Mouse (Mus musculus): ENCODE results near the gene Fbxw9. TPM values are rescaled to one million over a fixed set of nuclear protein-coding genes. Genes with fewer than 3 reads are reported as not detected.

The Fbxw9 gene
- polyA plus RNA-seq, 1 experiment: 26.8 TPM

DNA sequence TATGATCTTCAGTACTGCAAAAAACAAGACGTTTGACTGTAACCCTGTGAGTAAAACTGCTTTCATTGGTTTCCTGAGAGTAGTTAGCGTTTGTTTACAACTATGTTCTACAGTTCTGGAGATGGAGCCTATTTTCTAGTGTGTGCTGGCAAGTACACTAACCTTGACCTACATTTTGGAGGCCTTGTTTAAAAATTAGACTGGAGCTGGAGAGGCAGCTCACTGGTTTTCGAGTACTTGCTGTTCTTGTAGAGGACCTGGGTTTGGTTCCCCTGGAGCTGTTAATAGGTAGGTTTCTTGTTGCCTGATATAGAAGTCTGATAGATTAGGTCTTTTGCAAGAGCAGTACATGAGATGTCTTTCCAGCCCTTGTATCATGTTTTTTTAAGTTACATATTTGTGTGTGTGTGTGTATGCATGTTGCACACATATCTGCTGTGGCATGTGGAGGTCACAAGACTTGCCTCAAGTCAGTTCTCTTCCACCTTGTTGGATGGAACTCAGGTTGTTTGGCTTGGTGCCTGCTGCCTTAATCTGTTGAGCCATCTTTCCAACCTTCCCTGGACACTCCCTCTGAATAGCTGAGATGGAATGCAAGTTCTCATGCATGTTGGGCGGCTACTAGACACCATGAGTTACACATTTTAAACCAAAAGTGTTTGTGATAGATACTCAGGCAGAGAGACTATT lies 27.1 kb upstream of the Fbxw9 start:
- Histone ChIP-seq H3ac (ENCODE audit: control insufficient read depth, insufficient read length) (no peak overlapping the region), H3K4me3 (no peak overlapping the region), H3K27me3 (ENCODE audit: control insufficient read depth, insufficient read depth, insufficient read length) (no peaks in the 10 kb centered on the region), H3K79me2 (ENCODE audit: control insufficient read depth, insufficient read depth) (peaks cover 41% of the 10 kb centered on the region), H3K4me2 (ENCODE audit: low read depth) (no peak overlapping the region), H3K36me3 (ENCODE audit: control insufficient read depth, insufficient read depth) (peaks cover 25% of the 10 kb centered on the region)
- TF ChIP-seq REST (IDR thresholded peaks at IDR 0.05; ENCODE audit: insufficient read depth, insufficient read length) (no peak), TCF3 (IDR thresholded peaks at IDR 0.05; ENCODE audit: insufficient read length, low read depth) (no peak)

- H3K36me3 ChIP-seq (ENCODE audit: control insufficient read depth, insufficient read depth): peaks cover 25% of the 10 kb centered on the region
- no peak overlapping the region for H3K4me2 ChIP-seq (ENCODE audit: low read depth)
- no peak overlapping the region for H3ac ChIP-seq (ENCODE audit: control insufficient read depth, insufficient read length)
- no peaks in the 10 kb centered on the region for H3K27me3 ChIP-seq (ENCODE audit: control insufficient read depth, insufficient read depth, insufficient read length)
- H3K4me3 ChIP-seq: no peak overlapping the region
- peaks cover 41% of the 10 kb centered on the region for H3K79me2 ChIP-seq (ENCODE audit: control insufficient read depth, insufficient read depth)
- no peak for TF ChIP-seq POLR2AphosphoS2 (IDR thresholded peaks at IDR 0.05; ENCODE audit: insufficient read length, low read depth)
- TF ChIP-seq POLR2A (IDR thresholded peaks at IDR 0.05; ENCODE audit: insufficient read length, low read depth): no peak
- TF ChIP-seq MYOG (IDR thresholded peaks at IDR 0.05; ENCODE audit: control insufficient read depth in 1 of 3, insufficient read depth in 1 of 3, insufficient read length in 2 of 3, low read depth in 2 of 3): no peak
- no peak for TF ChIP-seq TCF12 (IDR thresholded peaks at IDR 0.05; ENCODE audit: insufficient read depth, poor library complexity, severe bottlenecking)
- no peak for TF ChIP-seq SRF (IDR thresholded peaks at IDR 0.05; ENCODE audit: control insufficient read depth, insufficient read length, low read depth)
- no peak for TF ChIP-seq E2F4 (IDR thresholded peaks at IDR 0.05; ENCODE audit: insufficient read depth)
- no peak for TF ChIP-seq CEBPB (IDR thresholded peaks at IDR 0.05; ENCODE audit: insufficient read depth, poor library complexity, severe bottlenecking)
- no peak for TF ChIP-seq REST (IDR thresholded peaks at IDR 0.05; ENCODE audit: insufficient read depth, insufficient read length)
- TF ChIP-seq TCF3 (IDR thresholded peaks at IDR 0.05; ENCODE audit: insufficient read length, low read depth): no peak
- no peak for TF ChIP-seq MYOD1 (IDR thresholded peaks at IDR 0.05; ENCODE audit: control insufficient read depth in 1 of 3, insufficient read length in 2 of 3, low read depth in 2 of 3)
- TF ChIP-seq MAX (IDR thresholded peaks at IDR 0.05; ENCODE audit: low read depth): no peak
- TF ChIP-seq USF1 (IDR thresholded peaks at IDR 0.05; ENCODE audit: low read depth): no peak
Observed at GRCm38 (mm10) chr8:85033867-85034266, 26.0 kb upstream of the Fbxw9 start.

- Histone ChIP-seq H3K36me3 (ENCODE audit: control insufficient read depth, insufficient read depth) (peaks cover 25% of the 10 kb centered on the region), H3K4me2 (ENCODE audit: low read depth) (peak overlapping the region; percentile 94), H3ac (ENCODE audit: control insufficient read depth, insufficient read length) (no peak overlapping the region), H3K27me3 (ENCODE audit: control insufficient read depth, insufficient read depth, insufficient read length) (no peaks in the 10 kb centered on the region), H3K79me2 (ENCODE audit: control insufficient read depth, insufficient read depth) (peaks cover 41% of the 10 kb centered on the region), H3K4me3 (no peak overlapping the region)
- TF ChIP-seq TCF12 (IDR thresholded peaks at IDR 0.05; ENCODE audit: insufficient read depth, poor library complexity, severe bottlenecking) (no peak), POLR2AphosphoS2 (IDR thresholded peaks at IDR 0.05; ENCODE audit: insufficient read length, low read depth) (peak; percentile 64)
Observed at GRCm38 (mm10) chr8:85034764-85035163, 25.1 kb upstream of the Fbxw9 start.

DNA sequence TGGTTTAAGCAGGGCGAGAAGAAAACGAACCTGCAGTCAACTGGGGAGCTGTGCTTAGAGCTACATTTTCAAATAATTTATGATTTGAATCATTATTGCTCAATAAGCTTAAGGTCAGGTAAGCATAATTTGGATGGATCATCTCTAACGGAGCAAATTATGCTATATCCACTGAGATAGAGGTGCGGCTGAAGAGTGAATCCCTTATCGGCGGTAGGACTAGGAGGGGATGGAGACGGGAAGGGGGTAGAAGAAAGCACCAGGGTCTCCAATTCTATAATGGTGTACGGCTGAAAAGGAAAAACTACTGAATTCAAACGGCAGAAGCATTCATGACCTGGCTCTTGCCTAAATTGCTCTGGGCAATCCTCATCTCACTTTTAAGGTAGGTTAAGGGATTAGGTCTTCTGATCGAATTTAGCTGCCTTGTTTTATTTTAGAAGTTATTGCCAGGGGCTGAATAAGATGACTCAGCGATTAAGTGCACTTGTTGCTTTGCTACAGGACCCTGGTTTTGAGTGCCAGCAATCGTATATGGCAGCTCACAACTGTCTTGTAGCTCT lies 24.6 kb upstream of the Fbxw9 start:
- TF ChIP-seq SRF (IDR thresholded peaks at IDR 0.05; ENCODE audit: control insufficient read depth, insufficient read length, low read depth): no peak
- H3K36me3 ChIP-seq (ENCODE audit: control insufficient read depth, insufficient read depth): peaks cover 20% of the 10 kb centered on the region
- peak overlapping the region; percentile 95 for H3K4me3 ChIP-seq

DNA sequence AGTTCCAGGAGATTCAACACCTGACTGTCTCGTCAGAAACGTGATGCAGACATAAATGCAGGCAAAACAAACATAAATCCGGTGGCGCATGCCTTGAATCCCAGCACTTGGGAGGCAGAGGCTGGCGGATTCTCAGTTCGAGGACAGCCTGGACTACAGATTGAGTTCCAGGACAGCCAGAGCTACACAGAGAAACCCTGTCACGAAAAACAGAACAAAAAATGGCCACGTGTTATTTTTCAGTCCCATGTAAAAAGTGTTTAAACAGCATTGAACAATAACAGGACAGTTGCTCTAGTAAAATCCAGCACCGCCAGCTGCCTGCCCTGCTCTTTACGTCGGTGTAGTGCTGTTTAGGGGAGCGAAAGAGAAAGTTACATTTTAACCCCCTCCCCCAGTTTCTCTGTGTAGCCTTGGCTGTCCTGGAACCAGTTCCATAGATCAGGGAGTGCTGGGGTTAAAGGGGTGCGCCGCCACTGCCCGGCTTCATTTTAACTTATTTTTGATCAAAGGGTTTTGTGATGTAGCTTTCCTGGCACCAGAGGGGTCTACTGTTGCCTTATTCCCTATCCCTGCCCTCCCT lies 24.0 kb upstream of the Fbxw9 start:
- TF ChIP-seq CEBPB (IDR thresholded peaks at IDR 0.05; ENCODE audit: insufficient read depth, poor library complexity, severe bottlenecking) (no peak), TCF3 (IDR thresholded peaks at IDR 0.05; ENCODE audit: insufficient read length, low read depth) (no peak), MYOG (IDR thresholded peaks at IDR 0.05; ENCODE audit: control insufficient read depth in 1 of 3, insufficient read depth in 1 of 3, insufficient read length in 2 of 3, low read depth in 2 of 3) (no peak), MAX (IDR thresholded peaks at IDR 0.05; ENCODE audit: low read depth) (no peak), POLR2A (IDR thresholded peaks at IDR 0.05; ENCODE audit: insufficient read length, low read depth) (no peak), USF1 (IDR thresholded peaks at IDR 0.05; ENCODE audit: low read depth) (peak; percentile 15), MYOD1 (IDR thresholded peaks at IDR 0.05; ENCODE audit: control insufficient read depth in 1 of 3, insufficient read length in 2 of 3, low read depth in 2 of 3) (no peak), TCF12 (IDR thresholded peaks at IDR 0.05; ENCODE audit: insufficient read depth, poor library complexity, severe bottlenecking) (no peak), POLR2AphosphoS2 (IDR thresholded peaks at IDR 0.05; ENCODE audit: insufficient read length, low read depth) (peak; percentile 44), E2F4 (IDR thresholded peaks at IDR 0.05; ENCODE audit: insufficient read depth) (no peak), REST (IDR thresholded peaks at IDR 0.05; ENCODE audit: insufficient read depth, insufficient read length) (no peak), SRF (IDR thresholded peaks at IDR 0.05; ENCODE audit: control insufficient read depth, insufficient read length, low read depth) (no peak)
- Histone ChIP-seq H3K79me2 (ENCODE audit: control insufficient read depth, insufficient read depth) (peaks cover 42% of the 10 kb centered on the region), H3K4me2 (ENCODE audit: low read depth) (peak overlapping the region; percentile 94), H3K36me3 (ENCODE audit: control insufficient read depth, insufficient read depth) (peaks cover 19% of the 10 kb centered on the region), H3K4me3 (peak overlapping the region; percentile 95), H3K27me3 (ENCODE audit: control insufficient read depth, insufficient read depth, insufficient read length) (no peaks in the 10 kb centered on the region), H3ac (ENCODE audit: control insufficient read depth, insufficient read length) (peak overlapping the region; percentile 42)

More for the DNA sequence above, 24.6 kb upstream of the Fbxw9 start:
- Histone ChIP-seq H3K4me2 (ENCODE audit: low read depth) (peak overlapping the region; percentile 94), H3K27me3 (ENCODE audit: control insufficient read depth, insufficient read depth, insufficient read length) (no peaks in the 10 kb centered on the region), H3ac (ENCODE audit: control insufficient read depth, insufficient read length) (no peak overlapping the region), H3K79me2 (ENCODE audit: control insufficient read depth, insufficient read depth) (peaks cover 41% of the 10 kb centered on the region)

Measured in myocyte (in vitro differentiated cells).